ENCODE assay signal across 28 mouse cellular contexts in genomic region chr2:38319086-38319485, GRCm38 (mm10). TPM values are rescaled to one million over a fixed set of nuclear protein-coding genes. Genes with fewer than 3 reads are reported as not detected.
DNase-seq lines count a peak whose midpoint lies in the region; ATAC-seq and TF ChIP-seq lines count a peak whose summit lies in the region.
"Had no signal": no experiment of that assay in that cellular context is flagged by ENCODE, and none has a peak within 500 bp of the region (broad histone marks: within the 10 kb centered on the region; RNA-seq: fewer than 3 reads in every experiment).

No protein-coding gene starts in this region.

- peak; percentile 12 for DNase-seq in thymus, adult 2 months
- no peak for DNase-seq in thymus, postnatal 10 days (ENCODE audit: low spot score in 2 of 2)
- peak; percentile 18 for DNase-seq in thymus, postnatal 0 days (ENCODE audit: low spot score)
- no peak for DNase-seq in natural killer cell, adult 2 months (ENCODE audit: low spot score in 2 of 2)
- DNase-seq in retina, embryonic 14.5 days (ENCODE audit: low spot score), result no peak
- DNase-seq in cerebellum, adult 11 months, result no peak
- DNase-seq: adrenal gland, postnatal 36 days; cerebellum, adult 18-20 months; cerebellum, postnatal 25 days; embryo, embryonic 11 days; gastrocnemius, postnatal 14 days; kidney, postnatal 25 days; lung, adult 18-20 months; lung, postnatal 10 days; midbrain, embryonic 14.5 days had no signal

- TF ChIP-seq POLR2A in thymus, adult 2 months (IDR thresholded peaks at IDR 0.05; ENCODE audit: control insufficient read depth, extremely low read depth, insufficient read depth, low read length, poor library complexity), result no peak

- TF ChIP-seq CTCF in thymus, adult 2 months (IDR thresholded peaks at IDR 0.05; ENCODE audit: borderline replicate concordance, control insufficient read depth, extremely low read depth, insufficient read depth, low read length, poor library complexity), result no peak

- no peak overlapping the region for H3K4me3 ChIP-seq in thymus, adult 2 months (ENCODE audit: control insufficient read depth, insufficient read depth, low read length)
- H3K4me3 ChIP-seq: heart, embryonic 15.5 days; hindbrain, embryonic 10.5 days; layer of hippocampus, adult 2 months; liver, embryonic 12.5 days; neural tube, embryonic 13.5 days; stomach, embryonic 15.5 days had no signal

- H3K4me1 ChIP-seq in thymus, adult 2 months (replicated peaks; ENCODE audit: control insufficient read depth, insufficient read depth, low read length), result peaks cover 22% of the 10 kb centered on the region
- H3K4me1 ChIP-seq: heart, embryonic 15.5 days; hindbrain, embryonic 10.5 days; liver, embryonic 12.5 days; neural tube, embryonic 13.5 days; stomach, embryonic 15.5 days had no signal

- no peaks in the 10 kb centered on the region for H3K27me3 ChIP-seq in thymus, adult 2 months (ENCODE audit: control insufficient read depth, insufficient read depth, low read length)
- H3K27me3 ChIP-seq: stomach, embryonic 15.5 days had no signal

- 6% methylated on average over 11 of the region's 11 CpGs for WGBS in thymus, adult 2 months

- ATAC-seq in hematopoietic stem cell, adult 5-6 weeks (replicated peaks in 1 of 2; ENCODE audit: insufficient read depth in 1 of 2, low FRiP score in 2 of 2, low TSS enrichment in 1 of 2, low read depth in 1 of 2, poor library complexity in 2 of 2, severe bottlenecking in 2 of 2), result peak; percentile 91 to 93
- ATAC-seq: forebrain, embryonic 14.5 days; hindbrain, embryonic 16.5 days; intestine, postnatal 0 days; liver, embryonic 12.5 days had no signal

- no peaks in the 10 kb centered on the region for H3K36me3 ChIP-seq in thymus, adult 2 months (ENCODE audit: control insufficient read depth, insufficient read depth, low read length)
- H3K36me3 ChIP-seq: heart, embryonic 15.5 days; hindbrain, embryonic 10.5 days; liver, embryonic 12.5 days; neural tube, embryonic 13.5 days; stomach, embryonic 15.5 days had no signal

- no peak overlapping the region for H3K27ac ChIP-seq in thymus, adult 2 months (ENCODE audit: control insufficient read depth, insufficient read depth, low read length)
- H3K27ac ChIP-seq: heart, embryonic 15.5 days; hindbrain, embryonic 10.5 days; layer of hippocampus, adult 2 months; liver, embryonic 12.5 days; neural tube, embryonic 13.5 days; stomach, embryonic 15.5 days had no signal

RNA-seq across cellular contexts. Expression of gene Lhx2, which starts 20.0 kb away (rescaled TPM):
- polyA plus RNA-seq in thymus, adult 2 months (2012; rRNA removed), result 2.5 and 4.7 TPM in 2 replicates
- total RNA-seq in hematopoietic stem cell, adult 5-6 weeks (2017), result 0.38 TPM in 1 of 2 replicates, not detected in the other
- polyA plus RNA-seq in thymus, postnatal 0 days (2015; fragmentation: Nextera tagmentation; extraction: Ambion mirVana), result 0.05 and 0.17 TPM in 2 replicates
- total RNA-seq: adrenal gland, adult 18-20 months; adrenal gland, postnatal 36 days; megakaryocyte-erythroid progenitor cell, adult 5-6 weeks had no signal
- polyA plus RNA-seq: intestine, postnatal 0 days; kidney, embryonic 14.5 days had no signal

RNA-seq across cellular contexts. Expression of gene Dennd1a, which starts 31.9 kb away (rescaled TPM):
- 35.9 and 39.6 TPM in 2 replicates for polyA plus RNA-seq in thymus, adult 2 months (2012; rRNA removed)
- total RNA-seq in hematopoietic stem cell, adult 5-6 weeks (2017), result 20.8 and 23.6 TPM in 2 replicates
- 9.1 and 9.9 TPM in 2 replicates for polyA plus RNA-seq in thymus, postnatal 0 days (2015; fragmentation: Nextera tagmentation; extraction: Ambion mirVana)

Comparison
In these comparisons a context has a peak if more than half of its experiments do, and no peak if none do; other contexts are left out.
1. DNase-seq: peak in thymus, adult 2 months (single experiment) and thymus, postnatal 0 days (single experiment); none in thymus, postnatal 10 days (0 of 2), natural killer cell, adult 2 months (0 of 2), retina, embryonic 14.5 days (single experiment) and cerebellum, adult 11 months (single experiment).